In genomic region chr15:11067891-11068290, GRCm38 (mm10) we compare ENCODE assay signal across 20 mouse cellular contexts. TPM values are rescaled to one million over a fixed set of nuclear protein-coding genes. Genes with fewer than 3 reads are reported as not detected.
"Had no signal": no experiment of that assay in that cellular context is flagged by ENCODE, and none has a peak within 500 bp of the region (broad histone marks: within the 10 kb centered on the region; RNA-seq: fewer than 3 reads in every experiment).

No protein-coding gene starts in this region.

- H3K4me3 ChIP-seq: midbrain, embryonic 12.5 days; myocyte; neural tube, embryonic 13.5 days; neural tube, embryonic 15.5 days had no signal

- ATAC-seq: midbrain, embryonic 16.5 days had no signal

- H3K36me3 ChIP-seq: midbrain, embryonic 12.5 days; neural tube, embryonic 13.5 days; neural tube, embryonic 15.5 days had no signal

- H3K9ac ChIP-seq: lung, embryonic 14.5 days; midbrain, embryonic 12.5 days; neural tube, embryonic 13.5 days; neural tube, embryonic 15.5 days had no signal

- H3K27me3 ChIP-seq: midbrain, embryonic 12.5 days; neural tube, embryonic 13.5 days; neural tube, embryonic 15.5 days had no signal

- DNase-seq: lung, adult 18-20 months; lung, embryonic 14.5 days; lung, postnatal 14 days; lung, postnatal 36 days; midbrain, embryonic 14.5 days; retina, postnatal 1 day; right cerebral cortex, adult 18-20 months; right cerebral cortex, postnatal 25 days; right cerebral cortex, postnatal 4 days; spleen, adult 18-20 months; thymus, adult 18-20 months; thymus, postnatal 14 days; thymus, postnatal 36 days had no signal

- H3K27ac ChIP-seq: midbrain, embryonic 12.5 days; neural tube, embryonic 13.5 days; neural tube, embryonic 15.5 days had no signal

- H3K4me2 ChIP-seq: lung, embryonic 14.5 days; midbrain, embryonic 12.5 days; neural tube, embryonic 13.5 days; neural tube, embryonic 15.5 days had no signal

- H3K9me3 ChIP-seq: midbrain, embryonic 12.5 days; neural tube, embryonic 13.5 days; neural tube, embryonic 15.5 days had no signal

RNA-seq across cellular contexts. Expression of gene Rxfp3, which starts 30.1 kb away (rescaled TPM):
- polyA plus RNA-seq: liver, embryonic 16.5 days; small intestine, adult 2 months had no signal
